Mouse (Mus musculus) ovary, postnatal 36 days (tissue): ENCODE data around the gene E030018B13Rik.

Experiments used
- DNase-seq: peaks from one replicate; pipeline ENCODE4 v3.0.0; 2022; ENCODE audit warnings: low spot score, mixed read lengths

Gene E030018B13Rik

DNA sequence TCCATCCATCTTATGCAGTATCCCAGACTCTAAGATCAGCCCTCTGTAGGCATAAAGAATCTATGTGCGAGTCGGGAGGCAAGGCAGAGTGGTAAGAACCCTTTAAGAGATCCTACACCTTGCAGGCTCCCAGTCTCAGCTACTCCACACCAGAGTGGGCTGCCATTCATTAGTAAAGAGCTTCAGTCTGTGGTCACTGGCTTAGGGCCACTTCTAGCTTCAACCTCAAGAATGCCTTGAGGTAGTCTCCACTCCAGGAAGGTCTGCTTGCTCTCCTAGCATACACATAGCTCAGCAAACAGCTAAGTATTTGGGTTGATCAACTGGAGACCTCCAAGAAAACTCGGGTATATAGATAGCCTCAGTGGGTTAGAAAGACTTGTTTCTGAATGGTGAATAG lies 19.0 kb upstream of the E030018B13Rik start:
- no peak for DNase-seq

DNA sequence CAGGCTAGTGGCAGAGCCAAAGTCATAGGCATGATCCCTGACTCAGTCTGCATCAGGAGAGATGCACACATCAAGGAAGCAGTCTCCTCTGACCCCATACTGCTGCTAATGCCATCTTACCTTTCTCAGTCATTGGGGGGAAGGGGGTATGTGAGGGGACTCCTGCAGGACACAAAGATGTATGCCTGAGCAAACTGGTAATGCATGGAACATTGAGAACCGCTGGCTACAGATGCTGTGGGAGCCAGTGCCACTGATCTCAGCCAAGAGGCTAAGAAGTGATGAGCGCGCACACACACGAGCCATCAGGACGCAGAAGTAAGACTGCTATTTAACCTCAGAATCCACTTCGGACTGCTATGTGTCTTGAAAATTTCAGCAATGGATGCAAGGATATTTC lies 18.5 kb upstream of the E030018B13Rik start:
- DNase-seq = no peak

DNA sequence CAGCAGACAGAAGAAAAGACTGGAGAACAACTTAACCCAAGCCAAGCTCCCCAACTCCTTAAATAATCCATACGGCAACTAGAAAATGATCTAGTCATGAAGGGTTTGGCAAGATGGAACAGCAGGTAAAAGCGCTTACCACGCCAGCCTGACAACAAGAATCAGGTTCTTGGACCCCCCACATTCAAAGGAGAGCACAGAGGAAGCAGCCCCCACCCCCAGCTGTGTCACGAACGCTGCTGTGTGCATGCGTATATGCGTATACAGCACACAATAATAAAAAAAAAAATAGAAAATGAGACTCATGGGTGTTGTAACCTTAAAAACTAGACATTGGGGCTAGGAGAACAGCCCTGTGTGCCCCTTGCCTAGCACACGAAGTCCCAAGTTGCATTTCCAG lies 16.7 kb upstream of the E030018B13Rik start:
- DNase-seq = no peak

GRCm38 (mm10) chr7:63900411-63900810 lies 16.2 kb upstream of the E030018B13Rik start:
- no peak for DNase-seq

DNA sequence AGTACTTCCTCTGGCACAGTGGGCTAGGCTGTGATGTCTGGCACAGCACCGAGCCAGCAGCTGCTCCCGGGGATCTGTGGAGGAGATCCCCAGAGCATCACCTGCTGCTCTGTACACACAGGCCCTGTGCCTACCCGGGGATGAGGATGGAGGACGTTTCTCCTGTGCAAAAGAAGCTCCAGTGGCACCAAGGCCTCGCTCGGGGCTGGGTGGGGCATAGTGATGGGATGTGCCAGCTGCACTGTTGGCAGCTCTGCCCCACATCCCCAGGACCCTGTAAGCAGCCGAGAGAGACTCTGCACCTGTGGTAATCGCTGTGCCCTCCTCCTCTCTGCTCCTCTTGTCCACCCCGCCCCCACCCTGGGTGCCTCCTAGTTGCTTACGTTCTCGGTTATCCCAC lies 15.3 kb upstream of the E030018B13Rik start:
- DNase-seq = no peak

DNA sequence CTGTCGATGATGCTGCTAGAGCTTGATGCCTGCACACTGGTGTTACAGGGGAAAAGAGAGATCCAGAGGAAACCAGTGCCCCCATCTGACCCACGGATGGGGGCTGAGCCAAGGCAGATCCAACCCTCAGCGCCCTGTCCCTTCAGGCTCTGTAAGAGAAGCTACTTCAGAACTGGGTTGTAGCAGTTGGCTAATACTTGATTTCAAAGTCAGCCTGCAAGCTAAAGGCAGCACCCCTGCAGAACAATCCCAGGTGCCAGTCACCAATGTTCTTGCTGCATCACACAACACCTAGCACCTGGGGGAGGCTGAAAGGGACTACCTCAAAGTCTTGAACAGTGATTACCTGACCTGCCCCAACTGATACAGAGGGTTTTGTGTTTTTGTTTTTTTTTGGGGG lies 14.7 kb upstream of the E030018B13Rik start:
- DNase-seq = no peak

GRCm38 (mm10) chr7:63902604-63903210 lies 13.9 kb upstream of the E030018B13Rik start:
- no peak for DNase-seq

GRCm38 (mm10) chr7:63903635-63904380 lies 12.8 kb upstream of the E030018B13Rik start:
- DNase-seq = no peak

- DNase-seq = no peak
These were observed 11.5 kb upstream of the E030018B13Rik start for GRCm38 (mm10) chr7:63905190-63905589.

GRCm38 (mm10) chr7:63905642-63906041 lies 11.0 kb upstream of the E030018B13Rik start:
- no peak for DNase-seq

DNA sequence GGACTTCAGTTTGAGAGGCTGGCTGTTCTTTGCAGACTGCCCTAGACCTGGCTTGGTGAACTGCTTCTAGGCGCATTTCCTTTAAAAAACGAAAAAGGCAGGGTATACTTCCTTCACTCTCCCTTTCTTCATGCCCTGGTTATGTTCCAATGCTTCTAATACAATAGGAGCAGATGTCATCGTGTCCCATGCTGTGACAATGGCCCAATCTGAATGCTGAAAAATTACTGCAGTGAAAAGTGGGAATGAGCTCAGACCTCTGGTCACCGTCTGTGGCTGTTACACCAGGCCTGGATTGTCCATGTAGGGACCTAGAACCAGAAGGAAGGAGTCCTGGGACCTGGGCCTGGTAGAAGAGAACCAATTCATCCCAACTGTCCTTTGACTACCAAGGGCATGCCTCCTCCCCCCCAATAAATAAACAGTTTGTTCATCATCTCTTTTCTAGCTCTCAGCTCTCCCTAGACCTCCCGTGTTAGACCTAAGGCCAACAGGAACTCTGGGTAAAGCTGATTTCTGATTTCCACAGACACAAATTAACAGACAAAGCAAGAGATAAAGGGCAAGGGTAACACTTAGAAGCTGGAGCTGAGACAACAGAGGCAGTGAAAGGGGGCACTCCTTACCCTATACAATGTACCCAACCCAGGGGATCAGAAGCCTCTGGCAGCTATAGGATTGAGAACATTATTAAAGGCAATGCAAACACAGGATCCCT lies 8.7 kb upstream of the E030018B13Rik start:
- DNase-seq = no peak

GRCm38 (mm10) chr7:63908496-63909285 lies 8.0 kb upstream of the E030018B13Rik start:
- no peak for DNase-seq

DNA sequence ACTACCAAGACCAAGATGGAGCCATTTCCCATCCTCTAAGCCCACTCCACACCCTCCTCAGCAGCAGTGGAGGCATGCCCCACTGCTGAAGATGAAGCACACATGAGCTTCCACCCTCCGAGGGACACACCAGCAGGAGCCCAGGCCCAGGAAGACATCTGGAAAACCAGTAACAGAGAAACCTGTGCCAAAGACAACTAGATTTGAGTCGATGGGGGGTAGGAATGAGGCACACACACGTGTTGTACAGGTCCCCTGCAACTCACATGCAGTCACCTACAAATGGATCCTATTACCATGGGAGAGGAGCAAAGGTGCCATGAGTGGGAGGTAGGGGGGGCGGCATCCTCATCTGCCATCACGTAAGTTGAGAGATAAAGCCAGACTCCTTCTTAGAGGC lies 6.4 kb upstream of the E030018B13Rik start:
- DNase-seq = no peak

- no peak for DNase-seq
These were observed 5.7 kb upstream of the E030018B13Rik start for GRCm38 (mm10) chr7:63910912-63911311.

DNA sequence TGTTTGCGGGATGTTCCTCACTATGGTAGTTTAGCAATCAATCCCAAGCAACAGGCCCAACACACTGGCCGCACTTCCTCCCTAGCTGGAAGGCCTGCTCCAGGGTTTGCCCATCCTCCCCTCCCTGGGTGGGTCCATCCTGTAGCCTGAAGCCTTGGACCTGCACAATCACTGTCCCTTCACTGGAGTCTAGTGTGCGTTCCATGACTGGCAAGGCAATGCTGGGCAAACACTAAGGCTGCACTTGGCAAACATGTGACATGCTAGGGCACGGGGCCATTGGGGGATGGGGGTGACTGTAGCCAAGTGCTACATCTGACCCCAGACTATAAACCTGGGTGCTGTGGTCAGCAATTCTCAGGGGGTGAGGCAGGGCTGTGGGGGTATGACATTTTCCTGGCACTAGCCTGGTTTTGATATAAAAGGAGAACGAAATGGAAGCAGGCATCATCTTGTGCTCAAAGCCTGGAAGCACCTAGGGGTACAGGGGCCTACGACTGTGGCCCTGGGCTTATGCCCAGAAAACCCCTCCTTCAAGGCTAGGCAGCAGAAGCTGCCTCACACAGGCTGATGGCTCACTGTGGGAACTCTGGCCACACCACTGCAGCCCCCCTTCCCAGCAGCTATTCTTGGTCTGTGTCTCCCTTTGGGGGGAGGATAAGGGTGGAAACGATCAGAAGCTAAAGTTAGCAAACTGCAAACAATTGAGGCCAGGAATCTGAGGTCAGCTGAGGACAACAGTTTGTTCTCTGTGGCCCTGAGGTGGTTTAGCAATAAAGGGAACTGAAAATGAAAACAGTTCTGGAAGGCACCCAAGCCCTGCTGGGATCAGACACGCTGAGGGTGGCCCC lies 5.0 kb upstream of the E030018B13Rik start:
- DNase-seq = no peak

GRCm38 (mm10) chr7:63912234-63912810 lies 4.3 kb upstream of the E030018B13Rik start:
- peak; percentile 38 for DNase-seq

GRCm38 (mm10) chr7:63912924-63913723 lies 3.5 kb upstream of the E030018B13Rik start:
- DNase-seq = no peak

DNA sequence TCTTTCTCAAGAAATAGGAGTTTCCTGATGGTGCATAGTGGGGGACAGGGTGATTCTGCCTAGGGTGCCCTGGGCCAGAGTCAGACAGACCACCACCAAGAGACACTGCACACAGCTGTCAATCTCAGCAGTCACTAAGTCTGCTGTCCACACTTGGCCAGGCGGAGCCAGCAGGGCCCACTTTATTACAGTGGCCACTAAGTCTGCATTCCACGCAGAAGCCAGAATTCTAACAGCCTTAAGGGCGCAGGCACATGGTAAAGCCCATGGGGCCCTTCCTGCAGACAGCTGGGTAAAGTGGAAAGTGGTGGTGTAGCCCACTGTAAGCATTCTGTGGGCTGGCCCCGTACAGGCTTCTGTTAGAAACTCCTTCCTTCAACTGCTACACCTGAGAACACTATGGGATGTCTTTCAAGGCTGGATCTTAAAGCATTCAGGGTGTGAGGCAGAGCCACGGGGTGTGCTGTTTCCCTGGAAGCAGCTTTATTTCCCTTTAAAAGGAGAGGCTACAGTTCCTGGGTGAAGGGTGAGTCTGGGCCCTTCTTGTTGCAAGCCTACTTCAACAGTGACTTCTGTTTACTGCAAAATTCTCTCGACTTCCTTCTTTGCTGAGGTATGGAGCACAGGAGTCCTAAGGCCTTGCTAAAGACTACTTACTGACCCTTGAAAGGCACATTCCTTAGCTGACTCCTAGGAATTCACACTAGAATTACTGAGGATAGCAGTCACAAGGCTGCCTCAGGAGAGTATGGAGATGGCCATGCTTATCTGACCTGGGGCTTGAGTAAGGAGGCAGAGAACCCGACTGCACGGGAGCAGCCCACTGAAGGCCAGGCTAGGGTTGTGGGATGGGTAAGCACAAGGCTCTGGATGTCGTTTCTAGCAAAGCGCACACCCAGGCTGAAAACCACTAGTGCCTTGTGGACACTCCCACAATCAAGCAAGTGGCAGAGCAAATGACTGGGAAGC lies 2.6 kb upstream of the E030018B13Rik start:
- no peak for DNase-seq

GRCm38 (mm10) chr7:63914891-63915290 lies 1.8 kb upstream of the E030018B13Rik start:
- no peak for DNase-seq
